Mouse (Mus musculus) right cerebral cortex, postnatal 4 days (tissue): ENCODE results near the gene Prmt2.
A peak's percentile ranks its signal among the peaks of the same experiment; 100 is the strongest.

ENCODE experiments used
- DNase-seq: peaks from one replicate; pipeline ENCODE4 v3.0.0-alpha.2; 2022

Prmt2 gene

GRCm38 (mm10) chr10:76214161-76214560 is 23.5 kb downstream of the Prmt2 start:
- DNase-seq = no peak

- DNase-seq = no peak
These were observed 25.5 kb downstream of the Prmt2 start for GRCm38 (mm10) chr10:76212121-76212520.

- no peak for DNase-seq
These were observed 26.9 kb downstream of the Prmt2 start for GRCm38 (mm10) chr10:76210806-76211205.

GRCm38 (mm10) chr10:76209241-76209640 is 28.4 kb downstream of the Prmt2 start:
- no peak for DNase-seq

GRCm38 (mm10) chr10:76207262-76207796 is 30.3 kb downstream of the Prmt2 start:
- no peak for DNase-seq

- peak; percentile 38 for DNase-seq
These were observed 33.8 kb downstream of the Prmt2 start for GRCm38 (mm10) chr10:76203798-76204283.

GRCm38 (mm10) chr10:76201978-76202377 is 35.7 kb downstream of the Prmt2 start:
- DNase-seq = peak; percentile 96

- no peak for DNase-seq
These were observed 36.2 kb downstream of the Prmt2 start for GRCm38 (mm10) chr10:76201416-76201815.

GRCm38 (mm10) chr10:76188010-76188409 is 49.7 kb downstream of the Prmt2 start:
- DNase-seq = no peak

GRCm38 (mm10) chr10:76185216-76185615 is 52.4 kb downstream of the Prmt2 start:
- no peak for DNase-seq

- DNase-seq = no peak
These were observed 62.8 kb downstream of the Prmt2 start for GRCm38 (mm10) chr10:76174899-76175298.

- no peak for DNase-seq
These were observed 79.7 kb downstream of the Prmt2 start for GRCm38 (mm10) chr10:76158009-76158408.

- no peak for DNase-seq
These were observed 80.1 kb downstream of the Prmt2 start for GRCm38 (mm10) chr10:76157528-76157927.
